Mouse (Mus musculus): ENCODE results near the gene Mpv17l2. TPM values are rescaled to one million over a fixed set of nuclear protein-coding genes. Genes with fewer than 3 reads are reported as not detected.

Mpv17l2 gene
- total RNA-seq, 2 experiments from 2014 or later = 30.1 to 31.4 TPM

DNA sequence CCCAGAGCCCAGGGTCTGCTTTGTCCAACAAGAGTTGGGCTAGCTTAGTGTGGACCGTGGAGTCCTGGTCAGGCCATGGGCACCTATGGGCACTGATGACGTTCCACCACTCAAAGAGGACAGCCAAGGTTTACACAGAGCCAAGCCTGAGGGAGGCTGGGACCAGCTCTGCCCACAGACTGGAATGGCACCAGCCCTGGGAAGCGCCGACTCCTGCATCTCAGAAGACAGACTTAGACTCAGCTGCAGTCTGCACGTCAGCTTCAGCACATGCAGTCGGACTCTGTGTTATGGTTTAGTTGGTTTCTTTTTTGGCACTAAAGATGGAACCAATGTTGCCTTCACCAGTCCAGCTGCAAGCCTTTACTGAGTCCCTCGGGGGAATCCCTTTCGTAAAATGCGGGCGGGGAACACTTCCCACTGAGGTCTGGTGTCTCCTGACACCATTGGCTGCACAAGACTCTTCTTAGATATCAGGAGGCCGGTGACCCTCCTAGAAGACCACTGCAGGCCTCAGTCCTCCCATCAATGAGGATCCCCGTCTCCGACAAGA lies 10.5 kb downstream of the Mpv17l2 start:
- peak; percentile 5 for DNase-seq

DNA sequence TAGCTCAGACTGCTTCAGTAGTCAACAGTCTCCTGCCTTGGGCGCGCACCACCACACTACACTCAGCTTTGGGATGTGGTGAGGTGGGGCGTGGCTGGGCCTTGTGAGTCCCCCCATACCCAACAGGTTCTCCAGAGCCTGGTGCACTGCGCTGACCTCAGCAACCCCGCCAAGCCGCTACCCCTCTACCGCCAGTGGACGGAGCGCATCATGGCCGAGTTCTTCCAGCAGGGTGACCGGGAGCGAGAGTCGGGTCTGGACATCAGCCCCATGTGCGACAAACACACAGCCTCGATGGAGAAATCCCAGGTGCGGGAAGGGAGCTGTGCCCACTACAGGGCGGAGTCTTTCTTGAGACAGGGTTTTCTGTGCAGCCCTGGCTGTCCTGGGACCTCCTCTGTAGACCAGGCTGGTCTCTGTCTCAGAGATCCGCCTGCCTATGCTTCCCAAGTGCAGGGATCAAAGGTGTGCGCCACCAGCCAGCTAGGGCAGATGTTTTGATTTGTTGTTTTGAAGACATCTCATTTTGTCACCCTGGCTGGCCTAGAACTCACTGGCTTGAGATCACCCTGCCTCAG lies 11.6 kb downstream of the Mpv17l2 start:
- DNase-seq = peak; percentile 7

DNA sequence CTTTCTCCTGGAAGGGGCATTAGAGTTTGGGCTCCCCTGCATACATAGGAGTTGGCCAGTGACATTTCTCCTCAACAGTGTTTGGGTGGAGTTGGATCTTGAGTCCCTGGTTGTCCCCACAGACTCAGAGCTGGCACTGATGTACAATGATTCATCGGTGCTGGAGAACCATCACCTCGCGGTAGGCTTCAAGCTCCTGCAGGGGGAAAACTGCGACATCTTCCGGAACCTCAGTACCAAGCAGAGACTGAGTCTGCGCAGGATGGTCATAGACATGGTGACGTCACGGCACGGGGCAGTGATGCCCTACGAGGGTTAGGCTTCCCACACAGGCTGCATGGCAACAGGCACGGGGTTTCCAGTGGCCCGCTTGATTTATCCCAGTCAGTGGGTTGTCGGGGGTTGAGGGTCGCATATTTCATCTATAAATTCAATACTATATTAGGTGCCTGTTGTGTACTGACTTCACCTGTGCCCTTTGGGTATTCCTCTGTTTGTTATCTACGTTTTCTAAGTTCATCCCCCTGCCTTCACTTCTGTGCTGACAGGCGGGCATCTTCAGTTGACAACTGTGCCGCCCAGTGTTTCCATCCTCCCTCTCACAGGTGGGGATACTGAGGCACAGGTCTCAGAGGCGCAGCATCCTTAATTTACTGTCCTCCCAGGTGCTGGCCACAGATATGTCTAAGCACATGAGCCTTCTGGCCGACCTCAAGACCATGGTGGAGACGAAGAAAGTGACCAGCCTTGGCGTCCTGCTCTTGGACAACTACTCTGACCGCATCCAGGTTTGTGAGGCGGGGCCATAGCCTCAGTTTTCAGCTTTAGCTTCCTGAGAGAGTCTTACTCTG lies 12.3 kb downstream of the Mpv17l2 start:
- peak; percentile 3 for DNase-seq

DNA sequence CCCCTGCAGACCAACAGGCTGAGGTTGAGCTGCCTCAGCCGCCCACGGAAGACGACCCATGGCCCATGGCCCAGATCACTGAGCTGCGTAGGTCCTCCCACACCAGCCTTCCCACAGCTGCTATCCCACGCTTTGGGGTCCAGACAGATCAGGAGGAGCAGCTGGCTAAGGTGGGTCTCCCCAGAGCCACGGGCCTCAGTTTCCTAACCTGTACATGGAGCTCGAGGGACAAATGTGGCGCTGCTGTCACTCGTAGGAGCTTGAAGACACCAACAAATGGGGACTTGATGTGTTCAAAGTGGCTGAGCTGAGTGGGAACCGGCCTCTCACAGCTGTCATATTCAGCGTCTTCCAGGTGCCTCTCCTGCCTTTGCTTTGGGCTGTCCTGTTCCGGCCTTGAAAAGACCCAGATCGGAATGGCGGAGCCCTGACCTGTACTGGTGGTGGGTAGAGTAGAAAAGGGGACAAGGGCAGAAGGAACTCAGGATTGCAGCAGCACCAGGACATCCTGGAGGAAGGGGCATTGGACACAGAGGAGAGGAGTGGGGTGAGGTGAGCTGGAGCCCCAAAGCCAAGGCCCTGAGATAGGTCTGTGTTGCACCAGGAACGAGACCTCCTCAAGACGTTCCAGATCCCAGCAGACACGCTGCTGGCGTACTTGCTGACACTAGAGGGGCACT lies 13.4 kb downstream of the Mpv17l2 start:
- DNase-seq = peak; percentile 7

DNA sequence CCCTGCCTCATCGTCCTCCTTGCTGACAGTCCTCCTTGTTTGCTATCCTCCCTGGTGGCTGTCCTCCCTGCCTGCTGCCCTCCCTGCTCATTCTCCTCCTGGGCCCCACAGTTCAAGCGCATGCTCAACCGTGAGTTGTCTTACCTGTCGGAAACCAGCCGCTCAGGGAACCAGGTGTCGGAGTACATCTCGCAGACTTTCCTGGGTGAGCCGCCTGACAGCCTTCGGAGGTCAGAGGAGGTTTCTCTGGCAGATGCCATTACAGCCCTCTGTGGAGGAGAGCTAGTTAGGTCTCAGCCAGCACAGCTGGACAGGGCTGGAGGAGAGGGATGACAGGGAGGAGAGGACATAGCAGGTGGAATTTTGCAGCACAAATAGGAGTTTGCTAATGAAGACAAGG lies 14.1 kb downstream of the Mpv17l2 start:
- DNase-seq = peak; percentile 20

DNA sequence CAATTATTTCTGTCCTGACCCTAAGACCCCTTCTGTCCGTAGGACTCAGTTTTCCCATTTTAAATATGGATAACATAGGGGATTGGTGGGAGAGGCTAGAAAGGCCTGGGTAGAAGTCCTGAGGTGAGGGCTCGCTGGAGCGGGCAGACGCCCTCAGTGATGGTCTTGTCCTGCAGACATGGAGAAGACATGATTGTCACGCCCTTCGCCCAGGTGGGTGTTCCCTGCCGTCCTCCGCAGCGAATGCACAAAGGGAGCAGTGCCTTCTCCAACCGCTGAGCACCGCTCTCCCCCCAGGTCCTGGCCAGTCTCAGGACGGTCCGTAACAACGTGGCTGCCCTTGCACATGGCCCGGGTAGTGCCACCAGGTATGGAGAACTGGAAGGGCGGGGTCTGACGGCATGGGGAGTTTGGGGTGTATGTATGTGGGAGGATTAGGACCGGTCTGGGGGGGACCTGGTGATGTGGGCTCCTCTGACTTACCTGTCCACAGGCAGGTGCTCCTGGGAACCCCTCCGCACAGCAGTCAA lies 15.0 kb downstream of the Mpv17l2 start:
- DNase-seq = peak; percentile 6

DNA sequence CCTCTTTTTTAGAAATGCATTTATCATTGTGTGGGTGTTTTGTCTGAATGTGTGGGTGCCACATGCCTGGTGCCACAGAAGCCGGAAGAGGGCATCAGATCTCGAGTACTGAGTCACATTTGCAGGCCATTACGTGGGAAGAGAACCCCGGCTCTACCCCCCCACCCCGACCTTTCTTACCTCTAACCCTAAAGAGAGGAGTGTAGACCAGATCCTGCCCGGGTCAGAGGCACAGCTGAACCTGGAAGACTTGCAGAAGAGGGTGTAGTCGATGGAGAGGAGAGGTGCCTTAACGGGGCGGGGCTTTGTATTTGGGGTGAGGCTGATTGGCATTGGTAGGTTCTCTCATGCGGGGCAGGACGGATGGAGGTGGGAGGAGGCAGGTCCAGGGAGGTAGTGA lies 15.9 kb downstream of the Mpv17l2 start:
- DNase-seq = peak; percentile 4

DNA sequence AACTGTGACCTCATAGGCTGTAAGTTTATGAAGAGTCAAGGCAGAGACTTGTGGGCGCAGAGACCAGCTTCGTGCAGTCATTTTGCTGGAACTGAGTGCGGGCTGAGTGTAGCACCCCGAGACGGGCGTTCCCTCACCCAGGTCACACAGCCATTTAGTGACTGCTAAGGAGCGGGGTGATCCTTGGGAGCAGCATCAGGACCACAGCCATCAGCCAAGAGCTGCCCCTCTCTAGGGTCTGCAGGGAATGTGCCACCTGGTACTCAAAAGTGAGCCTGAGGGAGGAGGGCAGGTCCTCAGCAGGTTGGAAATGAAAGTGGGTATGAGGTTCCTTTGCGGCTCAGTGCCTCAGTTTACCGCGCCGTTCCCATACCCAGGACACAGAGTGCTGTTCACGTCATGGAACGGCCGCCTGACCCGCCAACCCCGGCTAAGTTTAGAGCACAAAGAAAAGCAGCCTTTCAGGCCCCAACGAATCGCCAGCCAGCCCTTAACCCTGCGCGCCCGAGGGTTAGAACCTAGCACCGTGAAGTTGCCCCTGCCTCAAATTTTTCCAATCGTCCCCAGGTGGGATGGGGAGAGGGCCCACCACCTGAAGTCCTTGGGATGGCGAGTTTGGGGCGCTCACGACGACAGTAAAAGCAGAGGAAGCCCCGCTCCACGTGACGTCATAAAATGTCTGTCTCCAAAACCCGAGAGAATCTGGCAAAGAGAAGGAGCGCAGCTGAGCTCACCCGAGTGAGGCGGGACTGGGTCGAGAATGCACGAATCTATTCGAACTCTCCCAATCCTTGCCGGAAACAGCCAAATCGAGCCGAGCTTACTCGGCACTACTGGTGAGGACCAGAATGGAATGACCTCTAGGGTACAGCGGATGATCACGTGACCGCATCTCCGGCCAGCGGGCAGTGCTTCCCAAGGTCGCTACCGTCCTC lies 16.8 kb downstream of the Mpv17l2 start:
- peak; percentile 59 for DNase-seq

DNA sequence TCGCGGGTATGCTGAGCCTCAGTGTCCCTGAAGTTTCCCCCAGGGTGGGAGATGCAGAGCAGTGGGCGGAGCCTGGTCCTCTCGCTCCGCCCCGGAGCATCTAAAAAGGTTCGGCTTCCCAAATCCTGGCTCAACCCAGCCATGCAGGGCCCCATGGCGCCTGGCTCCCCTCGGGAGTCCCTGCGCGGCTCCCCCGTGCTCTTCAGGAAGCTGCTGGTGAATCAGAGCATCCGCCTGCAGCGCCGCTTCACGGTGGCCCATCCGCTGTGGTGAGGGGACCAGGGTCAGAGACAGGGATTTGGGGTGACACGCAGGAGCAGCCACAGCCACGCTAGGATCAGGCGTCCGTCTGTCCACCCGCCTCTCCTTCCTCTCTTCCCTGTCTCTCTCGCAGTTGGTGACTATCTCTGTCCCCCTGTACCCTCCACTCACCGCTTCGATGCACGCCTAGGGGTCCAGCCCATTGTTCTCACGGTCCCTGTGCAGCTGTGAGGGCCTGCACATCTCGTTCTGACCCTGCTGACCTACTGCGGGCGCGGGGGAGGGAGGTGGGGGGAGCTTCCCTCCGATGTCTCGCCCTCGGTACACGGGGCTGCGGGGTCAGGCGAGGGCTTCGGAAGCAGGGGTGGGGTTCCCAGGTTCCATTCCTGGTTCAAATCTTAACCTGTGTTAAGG lies 17.6 kb downstream of the Mpv17l2 start:
- no peak for DNase-seq

DNA sequence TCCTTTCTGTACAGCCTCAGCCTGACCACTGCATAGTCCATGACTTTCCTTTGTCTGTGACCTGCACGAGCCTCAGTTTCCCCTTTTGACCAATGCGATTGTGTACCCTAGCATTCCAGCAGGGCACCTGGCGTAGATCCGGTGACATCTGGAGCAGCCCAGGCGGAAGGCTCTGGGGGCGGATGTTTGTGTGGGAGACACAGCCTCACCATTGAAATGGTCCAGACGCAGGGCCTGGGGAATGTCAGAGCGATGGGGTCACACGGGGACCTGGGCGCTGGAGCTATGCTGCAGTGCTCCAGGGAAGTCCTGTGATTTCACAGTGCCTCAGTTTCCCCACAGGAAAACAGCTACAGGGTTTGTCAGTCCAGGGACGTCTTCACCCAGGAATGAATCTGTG lies 18.6 kb downstream of the Mpv17l2 start:
- no peak for DNase-seq

DNA sequence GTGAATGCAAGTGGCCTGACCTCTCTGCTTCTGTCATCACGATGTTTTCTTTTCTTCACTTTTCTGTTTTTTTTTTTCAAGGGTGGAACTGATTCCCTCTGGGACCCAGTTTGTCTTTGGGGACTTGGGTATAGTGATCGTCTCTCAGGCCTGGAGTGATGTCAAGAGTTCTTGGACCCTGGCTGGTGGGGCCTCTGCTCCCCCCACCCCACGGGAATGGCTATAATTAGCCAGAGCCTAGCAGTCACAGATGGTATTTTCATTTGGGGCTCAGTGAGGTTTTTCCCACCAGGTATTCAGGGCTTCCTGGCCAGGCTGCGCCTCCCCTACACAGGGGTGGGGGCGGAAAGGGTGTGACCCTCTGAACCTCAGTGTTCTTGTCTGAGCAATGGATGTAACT lies 19.1 kb downstream of the Mpv17l2 start:
- no peak for DNase-seq

DNA sequence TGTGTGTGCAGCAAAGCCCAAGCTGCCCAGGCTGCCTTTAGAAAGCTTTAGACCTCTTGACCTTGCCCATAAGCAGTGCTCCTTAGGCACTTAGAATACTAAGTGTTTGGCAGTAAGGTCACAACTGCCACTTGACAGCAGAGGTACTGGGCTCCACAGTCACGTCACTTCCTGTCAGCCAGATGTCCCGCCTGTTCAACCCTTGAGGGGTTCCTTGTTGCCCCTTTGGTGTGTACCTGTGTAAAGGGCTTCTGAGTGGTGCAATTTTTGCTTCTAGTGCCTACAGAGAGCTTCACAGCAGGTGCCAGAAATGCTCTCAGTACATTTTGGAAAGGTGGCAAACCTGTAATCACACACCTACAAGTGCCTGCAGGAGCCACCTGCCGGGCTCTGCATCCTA lies 22.5 kb downstream of the Mpv17l2 start:
- no peak for DNase-seq

DNA sequence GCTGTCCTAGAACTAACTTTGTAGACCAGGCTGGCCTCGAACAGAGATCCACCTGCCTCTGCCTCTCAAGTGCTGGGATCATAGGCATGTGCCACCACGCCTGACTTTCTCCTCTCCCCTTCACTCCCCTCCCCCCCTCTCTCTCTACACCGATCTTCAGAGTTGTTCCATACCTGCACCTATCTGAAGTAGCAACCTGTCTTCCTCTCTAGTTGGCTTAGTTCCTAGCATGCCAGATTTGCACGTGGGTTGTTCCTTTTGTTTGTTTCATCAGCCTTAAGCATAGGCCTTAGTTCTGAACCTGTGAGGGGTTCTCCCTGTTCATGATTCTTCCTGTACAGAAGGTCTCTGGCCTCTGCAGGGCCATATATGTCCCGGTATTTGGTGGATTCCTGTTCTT lies 23.0 kb downstream of the Mpv17l2 start:
- DNase-seq = no peak

DNA sequence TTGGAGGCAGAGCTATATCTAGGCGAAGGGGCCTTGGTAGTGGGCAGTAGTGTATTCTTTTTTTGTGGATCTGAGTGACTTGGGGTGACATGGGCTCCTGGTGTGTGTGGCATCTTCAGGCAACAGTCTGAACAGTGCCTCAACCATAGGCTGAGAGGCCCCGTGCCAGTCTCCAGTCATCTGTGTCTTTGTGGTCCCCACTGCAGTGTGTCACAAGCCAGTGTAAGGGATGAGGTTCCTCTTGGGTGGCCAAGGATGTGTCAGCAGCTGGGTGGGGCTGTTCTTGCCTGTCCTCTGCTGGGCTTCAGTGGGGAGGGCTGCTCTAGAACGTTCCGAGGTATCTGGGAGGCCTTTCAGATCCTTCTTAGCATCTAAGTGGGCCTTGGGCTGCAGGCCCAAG lies 29.8 kb downstream of the Mpv17l2 start:
- peak; percentile 3 for DNase-seq

DNA sequence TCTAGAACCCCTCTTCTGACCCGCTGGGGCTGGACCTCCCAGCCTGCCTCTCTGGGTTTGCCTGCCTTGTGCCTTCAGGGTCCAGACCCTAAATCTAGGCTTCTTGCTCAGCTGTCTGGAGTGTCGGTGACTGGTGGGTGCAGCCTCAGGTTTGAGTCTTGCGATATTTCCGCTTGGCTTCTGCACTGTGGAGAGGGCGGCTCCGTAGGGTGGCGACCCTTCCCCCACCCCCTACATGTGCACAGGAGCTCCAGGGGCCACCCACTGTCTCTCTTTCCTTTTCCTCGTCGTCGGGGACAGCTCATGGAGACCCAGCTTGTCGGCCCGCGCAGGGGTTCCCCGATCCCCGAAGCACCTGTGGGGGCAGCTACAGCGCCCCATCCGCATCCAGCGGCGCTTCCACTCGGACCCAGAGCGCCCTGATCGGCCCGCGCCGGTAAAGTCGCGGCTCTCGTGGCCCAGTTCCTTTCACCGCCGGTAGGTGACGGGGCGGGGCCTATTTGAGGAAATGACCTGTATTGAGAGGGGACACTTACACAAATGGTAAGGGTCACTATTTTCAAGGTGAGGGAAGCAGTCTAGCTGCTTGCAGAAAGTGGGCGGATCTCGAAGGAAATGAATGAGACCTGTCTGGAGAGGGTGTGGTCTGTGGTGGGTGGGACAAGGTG lies 30.8 kb downstream of the Mpv17l2 start:
- peak; percentile 5 for DNase-seq

DNA sequence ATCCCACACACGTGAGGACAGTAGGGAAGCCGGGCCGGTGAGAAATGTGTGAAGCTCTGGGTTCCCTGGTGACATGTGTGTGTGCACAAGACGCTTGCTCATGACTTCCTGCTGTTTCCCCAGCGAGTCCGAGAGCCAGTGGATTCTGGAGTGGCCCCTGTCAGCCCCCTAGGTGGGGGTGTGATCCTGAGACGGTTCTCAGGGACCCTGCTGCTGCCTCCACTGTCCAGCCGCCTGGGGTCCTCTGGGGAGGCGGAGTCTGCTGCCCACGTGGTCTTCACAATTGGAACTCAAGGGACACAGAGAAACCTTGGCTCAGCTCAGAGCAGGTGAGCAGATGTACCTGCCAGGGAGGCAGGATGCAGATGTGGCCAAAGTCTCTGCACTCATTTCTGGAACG lies 34.0 kb downstream of the Mpv17l2 start:
- DNase-seq = peak; percentile 3

DNA sequence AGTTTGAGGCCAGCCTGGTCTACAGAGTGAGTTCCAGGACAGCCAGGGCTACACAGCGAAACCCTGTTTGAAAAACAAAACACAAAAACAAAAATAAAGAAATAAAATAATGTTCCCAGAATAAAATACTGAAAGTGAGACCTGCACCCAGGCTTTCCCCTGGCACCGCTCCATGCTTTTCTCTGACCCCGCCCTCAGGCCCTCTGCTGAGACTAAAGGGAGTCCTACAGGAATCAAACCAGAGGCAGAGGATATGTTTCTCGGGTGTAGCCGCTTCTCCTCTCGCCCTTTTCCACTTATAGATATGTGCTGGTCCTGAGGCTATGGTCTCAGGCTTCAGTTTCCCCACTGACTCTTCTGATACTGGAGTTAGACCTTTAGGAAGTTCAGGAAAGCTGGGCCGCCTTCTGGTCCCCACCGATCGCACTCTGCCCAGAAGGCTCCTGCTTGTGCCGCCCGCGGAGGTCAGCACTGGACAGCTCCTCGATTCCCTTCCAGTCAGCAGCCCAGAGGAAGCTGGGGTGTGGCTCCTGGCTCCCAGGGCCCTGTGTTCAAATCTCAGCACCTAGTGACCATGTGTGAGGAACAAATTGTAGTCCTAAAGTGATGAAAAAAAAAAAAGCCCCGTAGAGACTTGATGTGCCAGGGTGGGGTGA lies 34.8 kb downstream of the Mpv17l2 start:
- peak; percentile 34 for DNase-seq

DNA sequence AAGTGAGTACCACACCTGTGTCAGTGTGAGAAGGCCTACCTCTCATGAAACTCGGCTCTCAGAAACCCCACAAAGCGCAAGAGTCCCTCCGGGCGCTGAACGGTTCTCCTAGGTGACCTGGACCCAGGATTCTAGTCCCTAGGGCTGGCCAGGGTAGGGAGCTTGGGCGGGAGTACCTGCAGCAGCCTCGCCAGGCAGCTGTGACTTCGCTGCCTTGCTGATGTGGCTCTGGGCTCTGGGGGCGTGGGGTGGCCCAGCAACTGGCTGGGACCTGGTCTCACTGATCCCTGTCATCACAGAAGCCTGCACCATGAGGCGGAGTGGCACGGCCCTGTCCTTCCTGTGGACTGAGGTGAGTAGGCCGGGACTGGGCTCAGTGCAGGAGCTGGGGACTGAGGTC lies 36.5 kb downstream of the Mpv17l2 start:
- DNase-seq = peak; percentile 3

DNA sequence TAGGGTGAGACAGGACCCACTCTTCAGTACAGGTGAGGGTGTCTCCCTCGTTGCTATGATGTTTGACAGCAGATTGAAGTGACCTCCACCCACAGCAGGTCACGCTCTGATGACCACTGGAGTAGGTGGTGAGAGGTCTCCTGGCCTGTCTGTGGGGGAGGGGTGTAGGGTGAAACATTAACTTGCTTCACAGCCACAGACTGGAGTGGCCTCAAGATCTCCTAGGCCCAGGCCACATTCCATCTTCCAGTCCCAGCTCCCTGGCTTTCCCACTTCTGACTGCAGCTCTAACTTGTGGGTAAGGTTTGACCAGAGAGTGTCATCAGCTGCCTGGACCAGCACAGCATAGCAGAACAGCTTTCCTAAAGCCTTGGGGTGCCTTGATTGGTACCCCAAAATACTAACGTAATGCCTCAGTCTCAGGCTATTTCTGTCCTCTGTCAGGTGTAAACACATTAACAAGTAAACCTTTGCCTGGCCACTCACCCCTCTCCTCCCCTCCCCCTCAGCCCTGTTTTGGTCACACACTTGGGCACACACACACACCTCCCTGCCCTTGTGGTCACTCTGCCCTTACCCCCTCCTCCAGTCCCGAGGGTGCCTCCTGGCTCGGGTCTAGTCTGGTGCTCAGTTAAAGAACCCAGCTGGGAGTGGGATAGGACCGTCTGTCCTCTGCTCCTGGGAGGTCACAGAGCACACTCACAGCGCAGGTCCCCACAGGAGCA lies 37.1 kb downstream of the Mpv17l2 start, which contains the start of gene Pde4c:
Pde4c (plus strand) TSS at position 235 of the 725 bp plus-strand sequence.
- peak; percentile 2 for DNase-seq
